ENCODE assay signal across 25 mouse cellular contexts in the genomic region with DNA sequence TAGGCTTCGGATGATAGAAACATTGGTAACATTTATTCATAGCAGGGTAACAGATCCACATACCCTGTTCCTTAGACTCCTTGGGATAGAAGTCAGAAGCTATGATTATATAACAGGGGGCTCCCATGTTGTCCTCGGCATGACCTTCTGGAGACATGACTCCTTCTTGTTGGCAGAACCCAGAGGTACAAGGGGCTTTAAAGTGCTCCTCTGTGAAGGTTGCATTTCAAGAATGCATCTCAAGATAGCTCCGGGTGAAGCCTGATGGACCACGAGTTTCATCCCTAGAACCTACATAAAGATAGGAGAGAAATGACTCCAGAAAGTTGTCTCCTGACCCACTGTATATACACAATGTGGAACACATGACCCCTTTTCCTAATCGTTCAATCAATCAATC.
"Had no signal": no experiment of that assay in that cellular context is flagged by ENCODE, and none has a peak within 500 bp of the region (broad histone marks: within the 10 kb centered on the region; RNA-seq: fewer than 3 reads in every experiment).

No protein-coding gene starts in this region.

- H3K36me3 ChIP-seq: embryonic facial prominence, embryonic 10.5 days; forebrain, embryonic 10.5 days; forebrain, embryonic 12.5 days had no signal

- H3K9me3 ChIP-seq: embryonic facial prominence, embryonic 10.5 days; embryonic facial prominence, embryonic 12.5 days; embryonic facial prominence, embryonic 13.5 days; embryonic facial prominence, embryonic 15.5 days; forebrain, embryonic 10.5 days; forebrain, embryonic 12.5 days; forebrain, embryonic 13.5 days; forebrain, embryonic 15.5 days; heart, embryonic 10.5 days had no signal

- H3K27me3 ChIP-seq: embryonic facial prominence, embryonic 12.5 days; embryonic facial prominence, embryonic 13.5 days; embryonic facial prominence, embryonic 15.5 days; forebrain, embryonic 12.5 days; forebrain, embryonic 13.5 days; forebrain, embryonic 15.5 days had no signal

- H3K4me1 ChIP-seq: heart, embryonic 10.5 days had no signal

- H3K4me3 ChIP-seq: embryonic facial prominence, embryonic 10.5 days; embryonic facial prominence, embryonic 12.5 days; embryonic facial prominence, embryonic 13.5 days; embryonic facial prominence, embryonic 15.5 days; erythroblast, embryonic 14.5 days; forebrain, embryonic 10.5 days; forebrain, embryonic 12.5 days; forebrain, embryonic 13.5 days; forebrain, embryonic 15.5 days; gastrocnemius, adult 2 months; heart, embryonic 10.5 days had no signal

- H3K9ac ChIP-seq: embryonic facial prominence, embryonic 12.5 days; embryonic facial prominence, embryonic 13.5 days; embryonic facial prominence, embryonic 15.5 days; forebrain, embryonic 12.5 days; forebrain, embryonic 13.5 days; forebrain, embryonic 15.5 days; forebrain, postnatal 0 days had no signal

- H3K27ac ChIP-seq: embryonic facial prominence, embryonic 10.5 days; embryonic facial prominence, embryonic 12.5 days; embryonic facial prominence, embryonic 13.5 days; embryonic facial prominence, embryonic 15.5 days; forebrain, embryonic 10.5 days; forebrain, embryonic 12.5 days; forebrain, embryonic 13.5 days; gastrocnemius, adult 2 months; heart, embryonic 10.5 days had no signal

- DNase-seq: cerebellum, adult 8-10 months; cerebellum, adult 9-10 months; cerebellum, adult 9-11 months; cerebellum, postnatal 10 days; cerebellum, postnatal 14 days; cerebellum, postnatal 25 days; cerebellum, postnatal 36 days; embryo, embryonic 11 days; forebrain, postnatal 0 days; gastrocnemius, adult 2 months; gastrocnemius, postnatal 10 days; gastrocnemius, postnatal 14 days; gastrocnemius, postnatal 25 days; gastrocnemius, postnatal 36 days; heart, adult 18-20 months had no signal
